8 mouse cellular contexts compared by ENCODE assay signal in genomic region chr17:5493161-5493771, GRCm38 (mm10). TPM values are rescaled to one million over a fixed set of nuclear protein-coding genes. Genes with fewer than 3 reads are reported as not detected.
DNase-seq lines count a peak whose midpoint lies in the region; ATAC-seq and TF ChIP-seq lines count a peak whose summit lies in the region.

No protein-coding gene starts in this region.

- intact Hi-C loops in heart, adult 2 months (cut with DNase I), result loop anchor here (5.0 kb wide), 2 partner anchors 124 to 349 kb away; partner anchors contain the start of gene Snx9

- peak overlapping the region; percentile 78 for H3K27ac ChIP-seq in spleen, adult 2 months (ENCODE audit: insufficient read depth, low read length)
- H3K27ac ChIP-seq in heart, adult 2 months, result peak overlapping the region; percentile 93
- peak overlapping the region; percentile 90 for H3K27ac ChIP-seq in liver, postnatal 0 days (ENCODE audit: low read depth)

- H3K79me2 ChIP-seq in heart, adult 2 months (replicated peaks; ENCODE audit: control insufficient read depth, insufficient read depth, low read length), result 0 out of 2 replicates have a peak, but pooled peaks cover 2% of the 10 kb centered on the region

- H3K4me1 ChIP-seq in spleen, adult 2 months (ENCODE audit: control insufficient read depth, insufficient read depth, insufficient read length), result peaks cover 7% of the 10 kb centered on the region; the same call in 1 of the 2 replicates
- H3K4me1 ChIP-seq in heart, adult 2 months (ENCODE audit: control insufficient read depth, insufficient read depth, low read length), result peaks cover 3% of the 10 kb centered on the region
- peaks cover 13% of the 10 kb centered on the region for H3K4me1 ChIP-seq in liver, postnatal 0 days (ENCODE audit: insufficient read depth)

- TF ChIP-seq EP300 in heart, adult 2 months (IDR thresholded peaks at IDR 0.05; ENCODE audit: insufficient read depth, low read depth, low read length), result no peak
- no peak for TF ChIP-seq EP300 in liver, postnatal 0 days (IDR thresholded peaks at IDR 0.05; ENCODE audit: low read depth)

- TF ChIP-seq POLR2A in spleen, adult 2 months (IDR thresholded peaks at IDR 0.05; ENCODE audit: low read depth, low read length), result no peak
- TF ChIP-seq POLR2A in heart, adult 2 months (IDR thresholded peaks at IDR 0.05; ENCODE audit: insufficient read depth, low read depth, low read length), result no peak

- H3K9me3 ChIP-seq in liver, postnatal 0 days (ENCODE audit: low read length), result no peaks in the 10 kb centered on the region

- DNase-seq in spleen, adult 2 months (ENCODE audit: low read depth in 1 of 2, low spot score in 2 of 2), result peak in 1 of 2 experiments; percentile 24
- DNase-seq in spleen, adult 12 weeks (ENCODE audit: low spot score), result no peak
- peak; percentile 46 to 60 for DNase-seq in cerebellum, postnatal 14 days
- peak; percentile 54 to 65 for DNase-seq in heart, adult 2 months
- peak; percentile 13 to 29 for DNase-seq in kidney, adult 8-10 months
- DNase-seq in liver, postnatal 0 days, result peak; percentile 57
- peak; percentile 34 for DNase-seq in ovary, postnatal 36 days (ENCODE audit: low spot score)

- WGBS in spleen, adult 2 months, result under 1% methylated on average over 52 of the region's 53 CpGs
- WGBS in heart, adult 2 months, result under 1% methylated on average over 53 of the region's 53 CpGs
- 1% methylated on average over 45 of the region's 53 CpGs for WGBS in liver, postnatal 0 days (ENCODE audit: insufficient replicate concordance)

- H3K4me2 ChIP-seq in liver, postnatal 0 days (ENCODE audit: low read depth, low read length), result peak overlapping the region; percentile 98

- peak overlapping the region; percentile 79 for H3K4me3 ChIP-seq in spleen, adult 2 months (ENCODE audit: extremely low read depth, insufficient read depth, insufficient read length)
- peak overlapping the region; percentile 81 for H3K4me3 ChIP-seq in heart, adult 2 months
- peak overlapping the region; percentile 72 for H3K4me3 ChIP-seq in liver, postnatal 0 days (ENCODE audit: low read depth, low read length)

- no peaks in the 10 kb centered on the region for H3K27me3 ChIP-seq in spleen, adult 2 months (ENCODE audit: control insufficient read depth, insufficient read depth, low read length)
- H3K27me3 ChIP-seq in heart, adult 2 months (ENCODE audit: control insufficient read depth, insufficient read depth, low read length), result no peaks in the 10 kb centered on the region
- no peaks in the 10 kb centered on the region for H3K27me3 ChIP-seq in liver, postnatal 0 days (ENCODE audit: insufficient read depth, low read length)

- H3K36me3 ChIP-seq in spleen, adult 2 months (ENCODE audit: control insufficient read depth, insufficient read depth, low read length), result no peaks in the 10 kb centered on the region
- H3K36me3 ChIP-seq in heart, adult 2 months (ENCODE audit: control insufficient read depth, insufficient read depth, low read length), result no peaks in the 10 kb centered on the region; the same call in 1 of the 2 replicates
- H3K36me3 ChIP-seq in liver, postnatal 0 days (replicated peaks; ENCODE audit: insufficient read depth, low read length), result 0 out of 2 replicates have a peak, but pooled peaks cover 3% of the 10 kb centered on the region

- no peak for ATAC-seq in liver, postnatal 0 days
- ATAC-seq in megakaryocyte progenitor cell, adult 5-6 weeks (replicated peaks; ENCODE audit: poor library complexity), result no peak

- peak overlapping the region; percentile 84 for H3K9ac ChIP-seq in heart, adult 2 months (ENCODE audit: low read depth, low read length)
- H3K9ac ChIP-seq in liver, postnatal 0 days (replicated peaks), result peak overlapping the region; percentile 90

- TF ChIP-seq CTCF in spleen, adult 2 months (IDR thresholded peaks at IDR 0.05; ENCODE audit: extremely low read depth, insufficient read depth, insufficient read length, insufficient replicate concordance), result no peak
- TF ChIP-seq CTCF in heart, adult 2 months (IDR thresholded peaks at IDR 0.05), result peak; percentile 28; the same call in 1 of the 2 replicates
- peak; percentile 16; the same call in 1 of the 2 replicates for TF ChIP-seq CTCF in liver, postnatal 0 days (IDR thresholded peaks at IDR 0.05; ENCODE audit: low read depth)

RNA-seq across cellular contexts. Expression of gene Zdhhc14, which starts 0.9 kb away (rescaled TPM):
- 5.7 and 7.2 TPM in 2 replicates for polyA plus RNA-seq in spleen, adult 2 months (2012; rRNA removed)
- 1 to 10 TPM; 4.4 to 5.4 TPM for total RNA-seq in heart, adult 2 months (2021)
- 1.5 and 1.9 TPM in 2 replicates for polyA plus RNA-seq in heart, adult 2 months (2012; rRNA removed)
- polyA plus RNA-seq in liver, postnatal 0 days (2015; fragmentation: Nextera tagmentation; extraction: Ambion mirVana), result 2.4 and 2.7 TPM in 2 replicates
- 2.1 and 2.2 TPM in 2 replicates for total RNA-seq in megakaryocyte progenitor cell, adult 5-6 weeks (2015)
- 1.00 and 1.7 TPM in 2 replicates for total RNA-seq in megakaryocyte progenitor cell, adult 5-6 weeks (2017)

RNA-seq across cellular contexts. Expression of gene Tmem242, which starts 53.2 kb away (rescaled TPM):
- 3.2 TPM in 2 replicates for polyA plus RNA-seq in spleen, adult 2 months (2012; rRNA removed)
- 100 to 1,000 TPM; 146 to 155 TPM for total RNA-seq in heart, adult 2 months (2021)
- polyA plus RNA-seq in heart, adult 2 months (2012; rRNA removed), result 17.6 and 32.1 TPM in 2 replicates
- 45.5 and 45.6 TPM in 2 replicates for polyA plus RNA-seq in liver, postnatal 0 days (2015; fragmentation: Nextera tagmentation; extraction: Ambion mirVana)
- 45.4 and 48.6 TPM in 2 replicates for total RNA-seq in megakaryocyte progenitor cell, adult 5-6 weeks (2015)
- total RNA-seq in megakaryocyte progenitor cell, adult 5-6 weeks (2017), result 40.3 and 41.4 TPM in 2 replicates
